Mouse (Mus musculus) stomach, embryonic 14.5 days (tissue): ENCODE data around the gene Rpl14. TPM values are rescaled to one million over a fixed set of nuclear protein-coding genes. Genes with fewer than 3 reads are reported as not detected.

Source experiments
- polyA plus RNA-seq: library from polyadenylated mRNA; unstranded; fragments of >200 nt; fragmentation: Nextera tagmentation; extraction: Ambion mirVana; gene quantifications from 2 replicates; pipeline ENCODE4 v1.2.1, GENCODE M21; 2014

The Rpl14 gene
- polyA plus RNA-seq, 1 experiment from 2014 or later, result 1,132 TPM

Other genes starting within 250 kb of the Rpl14 start
- 178 and 187 TPM in 2 replicates for gene Eif1b, start 79.2 kb upstream of the Rpl14 start, polyA plus RNA-seq
- 6.3 and 7.7 TPM in 2 replicates for gene Entpd3, start 31.6 kb upstream of the Rpl14 start, polyA plus RNA-seq